Mouse (Mus musculus): Measurements from ENCODE around the gene Mfap5.

- no peak for TF ChIP-seq POLR2A (IDR thresholded peaks at IDR 0.05; ENCODE audit: insufficient read depth, low read depth, low read length)
- TF ChIP-seq CTCF (IDR thresholded peaks at IDR 0.05; ENCODE audit: insufficient read depth, low read depth, low read length): no peak
These were observed 51.4 kb downstream of the Mfap5 start for GRCm38 (mm10) chr6:122556959-122557561.

All from olfactory bulb, adult 2 months (tissue).